Mouse (Mus musculus) hindbrain, embryonic 16.5 days (tissue): Measurements from ENCODE around the gene Otoa. TPM values are rescaled to one million over a fixed set of nuclear protein-coding genes. Genes with fewer than 3 reads are reported as not detected.

Experiments used
- ATAC-seq: fragments of 200-750 bp; cut with Nextera tagmentation; 2 replicates; pipeline ENCODE4 v1.8.0; 2017; ENCODE audit warnings: moderate TSS enrichment, moderate library complexity
- H3K27ac ChIP-seq: fragments of 300-500 bp; sonication (generic); 2 replicates; pipeline ENCODE4 v1.5.1; 2014; ENCODE audit warnings: low read depth, mild to moderate bottlenecking, control low read depth, low read length, moderate library complexity
- H3K27me3 ChIP-seq: fragments of 300-500 bp; sonication (generic); replicated peaks from 2 replicates; pipeline ENCODE4 v1.6.1; 2014; ENCODE audit warnings: low read length; ENCODE audit not compliant: control insufficient read depth, insufficient read depth
- H3K36me3 ChIP-seq: fragments of 300-500 bp; sonication (generic); 2 replicates; pipeline ENCODE4 v1.6.1; 2014; ENCODE audit warnings: mild to moderate bottlenecking, low read length, moderate library complexity, mixed read lengths; ENCODE audit not compliant: control insufficient read depth, insufficient read depth
- H3K4me1 ChIP-seq: fragments of 300-500 bp; sonication (generic); 2 replicates; pipeline ENCODE4 v1.6.1; 2014; ENCODE audit warnings: low read depth, low read length; ENCODE audit not compliant: control insufficient read depth, insufficient read depth
- H3K4me2 ChIP-seq: fragments of 300-500 bp; sonication (generic); 2 replicates; pipeline ENCODE4 v1.6.1; 2014; ENCODE audit warnings: mild to moderate bottlenecking, low read length, control low read depth, moderate library complexity
- H3K4me3 ChIP-seq: fragments of 300-500 bp; sonication (generic); 2 replicates; pipeline ENCODE4 v1.5.1; 2014; ENCODE audit warnings: mild to moderate bottlenecking, low read length, control low read depth, moderate library complexity
- H3K9ac ChIP-seq: fragments of 300-500 bp; sonication (generic); 2 replicates; pipeline ENCODE4 v1.6.1; 2014; ENCODE audit warnings: low read depth, mild to moderate bottlenecking, control low read depth, low read length, moderate library complexity
- H3K9me3 ChIP-seq: fragments of 300-500 bp; sonication (generic); 2 replicates; pipeline ENCODE4 v1.6.1; 2014; ENCODE audit warnings: mild to moderate bottlenecking, low read length, moderate library complexity; ENCODE audit not compliant: control insufficient read depth
- WGBS: fragments of 180-500 bp; shearing (Covaris S2); extraction: QIAGEN DNeasy Blood & Tissue Kit; methylation state at CpG from one replicate; pipeline ENCODE4 v1.1.7; 2014; 5-methylcytosine and 5-hydroxymethylcytosine counted together
- polyA plus RNA-seq: library from polyadenylated mRNA; unstranded; fragments of >200 nt; fragmentation: Nextera tagmentation; extraction: Ambion mirVana; gene quantifications from 2 replicates; pipeline ENCODE4 v1.2.1, GENCODE M21; 2015

The Otoa gene
- 0.20 and 0.29 TPM in 2 replicates for polyA plus RNA-seq

DNA sequence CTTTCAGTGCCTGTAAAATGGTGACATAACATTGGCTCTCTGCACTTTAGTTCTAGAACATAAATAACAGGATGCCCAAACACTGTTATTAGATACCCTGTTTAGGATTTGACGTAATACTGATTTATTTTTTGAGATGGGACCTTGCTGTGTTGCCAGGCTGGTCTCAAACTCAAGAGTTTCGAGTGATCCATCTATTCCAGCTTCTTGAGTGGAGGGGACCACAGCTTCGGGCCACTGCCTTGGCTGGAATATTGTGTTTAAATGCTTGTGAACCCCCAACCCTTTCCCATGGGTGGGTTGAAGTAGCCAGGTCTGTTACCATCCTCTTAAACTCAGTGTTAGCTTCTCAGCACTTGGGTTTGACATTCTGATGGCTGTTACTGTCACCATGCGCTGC lies at the start of gene Otoa:
TSS of gene Otoa (plus strand) at position 301 of the 400 bp plus-strand sequence.
- peaks cover 7% of the 10 kb centered on the region for H3K4me1 ChIP-seq
- no peak within 1 kb of the TSS for H3K27ac ChIP-seq
- H3K27me3 ChIP-seq = no peaks in the 10 kb centered on the region
- H3K9me3 ChIP-seq = no peaks in the 10 kb centered on the region; the same call in 1 of the 2 replicates
- H3K9ac ChIP-seq = no peak within 1 kb of the TSS
- WGBS = 85% methylated on average over 4 of the region's 4 CpGs
- H3K4me2 ChIP-seq = no peak within 1 kb of the TSS
- peaks cover 2% of the 10 kb centered on the region; the same call in 1 of the 2 replicates for H3K36me3 ChIP-seq
- no peak for ATAC-seq
- no peak within 1 kb of the TSS for H3K4me3 ChIP-seq

- no peaks in the 10 kb centered on the region for H3K9me3 ChIP-seq
- peaks cover 2% of the 10 kb centered on the region for H3K27me3 ChIP-seq
- H3K4me3 ChIP-seq = peak within 1 kb of the TSS; percentile 96
- peak within 1 kb of the TSS; percentile 75 for H3K4me2 ChIP-seq
- H3K9ac ChIP-seq = peak within 1 kb of the TSS; percentile 99
- H3K36me3 ChIP-seq = no peaks in the 10 kb centered on the region
- peak within 1 kb of the TSS; percentile 99 for H3K27ac ChIP-seq
- ATAC-seq = peak; percentile 98
- WGBS = 2% methylated on average over 42 of the region's 43 CpGs
- H3K4me1 ChIP-seq = peaks cover 23% of the 10 kb centered on the region
Measured at GRCm38 (mm10) chr7:121033856-121034652, 47.4 kb upstream of the Otoa start, which contains the start of gene Mettl9. Gene Mettl9 (plus strand): TSS chr7:121034445.

- Histone ChIP-seq H3K4me2 (peak overlapping the region; percentile 75), H3K27ac (peak overlapping the region; percentile 99), H3K36me3 (no peaks in the 10 kb centered on the region), H3K9me3 (no peaks in the 10 kb centered on the region), H3K4me3 (peak overlapping the region; percentile 96), H3K27me3 (peaks cover 2% of the 10 kb centered on the region), H3K9ac (peak overlapping the region; percentile 99), H3K4me1 (peaks cover 23% of the 10 kb centered on the region)
- 0% methylated on average over 21 of the region's 63 CpGs for WGBS
- ATAC-seq = no peak; the same call in 1 of the 2 replicates
Measured at GRCm38 (mm10) chr7:121034701-121035141, 46.7 kb upstream of the Otoa start.

- Histone ChIP-seq H3K4me3 (peak overlapping the region; percentile 96), H3K4me2 (peak overlapping the region; percentile 75)
- peak; percentile 46 for ATAC-seq
Measured at GRCm38 (mm10) chr7:121035161-121035721, 46.2 kb upstream of the Otoa start.

GRCm38 (mm10) chr7:121040595-121040994 lies 40.9 kb upstream of the Otoa start:
- Histone ChIP-seq H3K4me2 (no peak overlapping the region), H3K4me3 (no peak overlapping the region), H3K9ac (no peak overlapping the region), H3K4me1 (peaks cover 20% of the 10 kb centered on the region), H3K27me3 (no peaks in the 10 kb centered on the region), H3K36me3 (no peaks in the 10 kb centered on the region), H3K27ac (no peak overlapping the region), H3K9me3 (no peaks in the 10 kb centered on the region)
- whole genome bisulfite sequencing = 94% methylated on average over 4 of the region's 4 CpGs
- ATAC-seq = no peak

More at GRCm38 (mm10) chr7:121035161-121035721, 46.2 kb upstream of the Otoa start:
- H3K27ac ChIP-seq = peak overlapping the region; percentile 99
- H3K4me1 ChIP-seq = peaks cover 23% of the 10 kb centered on the region
- H3K36me3 ChIP-seq = no peaks in the 10 kb centered on the region
- no peaks in the 10 kb centered on the region for H3K9me3 ChIP-seq
- H3K27me3 ChIP-seq = peaks cover 2% of the 10 kb centered on the region
- H3K9ac ChIP-seq = peak overlapping the region; percentile 99
- WGBS = under 1% methylated on average over 19 of the region's 24 CpGs

GRCm38 (mm10) chr7:121041989-121042388 lies 39.5 kb upstream of the Otoa start:
- WGBS = 80% methylated on average over 1 of the region's 1 CpGs

DNA sequence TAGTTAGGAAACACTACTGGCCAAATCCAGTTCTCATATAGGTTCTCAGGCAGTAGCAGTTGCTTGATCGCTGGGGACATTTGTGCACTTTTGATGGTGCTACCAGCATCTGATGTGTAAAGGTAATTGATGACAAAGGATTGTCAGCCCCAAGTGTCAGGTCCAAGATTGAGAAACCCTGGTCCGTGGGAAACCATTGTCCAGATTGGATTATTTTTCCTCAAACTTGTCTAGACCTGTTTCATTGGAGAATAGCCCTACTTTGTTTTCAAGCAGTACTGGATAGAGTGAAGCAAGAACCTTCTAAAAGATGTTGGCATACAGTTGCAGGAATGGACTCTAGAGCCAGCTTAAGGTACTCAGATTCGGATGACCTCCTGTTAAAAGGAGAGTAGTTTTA lies 38.4 kb upstream of the Otoa start:
- no peak overlapping the region for H3K4me3 ChIP-seq
- peaks cover 2% of the 10 kb centered on the region; the same call in 1 of the 2 replicates for H3K4me1 ChIP-seq
- ATAC-seq = no peak
- H3K36me3 ChIP-seq = no peaks in the 10 kb centered on the region
- no peak overlapping the region for H3K9ac ChIP-seq
- no peaks in the 10 kb centered on the region for H3K27me3 ChIP-seq
- H3K9me3 ChIP-seq = no peaks in the 10 kb centered on the region
- 95% methylated on average over 3 of the region's 3 CpGs for WGBS
- H3K4me2 ChIP-seq = no peak overlapping the region
- H3K27ac ChIP-seq = no peak overlapping the region

More at GRCm38 (mm10) chr7:121041989-121042388, 39.5 kb upstream of the Otoa start:
- peaks cover 10% of the 10 kb centered on the region for H3K4me1 ChIP-seq
- H3K9ac ChIP-seq = no peak overlapping the region
- H3K4me3 ChIP-seq = no peak overlapping the region
- H3K36me3 ChIP-seq = no peaks in the 10 kb centered on the region
- H3K4me2 ChIP-seq = no peak overlapping the region
- no peak overlapping the region for H3K27ac ChIP-seq
- no peaks in the 10 kb centered on the region for H3K9me3 ChIP-seq
- ATAC-seq = no peak
- no peaks in the 10 kb centered on the region for H3K27me3 ChIP-seq

GRCm38 (mm10) chr7:121043510-121043909 lies 37.9 kb upstream of the Otoa start:
- H3K9me3 ChIP-seq = no peaks in the 10 kb centered on the region
- 100% methylated on average over 1 of the region's 1 CpGs for WGBS

DNA sequence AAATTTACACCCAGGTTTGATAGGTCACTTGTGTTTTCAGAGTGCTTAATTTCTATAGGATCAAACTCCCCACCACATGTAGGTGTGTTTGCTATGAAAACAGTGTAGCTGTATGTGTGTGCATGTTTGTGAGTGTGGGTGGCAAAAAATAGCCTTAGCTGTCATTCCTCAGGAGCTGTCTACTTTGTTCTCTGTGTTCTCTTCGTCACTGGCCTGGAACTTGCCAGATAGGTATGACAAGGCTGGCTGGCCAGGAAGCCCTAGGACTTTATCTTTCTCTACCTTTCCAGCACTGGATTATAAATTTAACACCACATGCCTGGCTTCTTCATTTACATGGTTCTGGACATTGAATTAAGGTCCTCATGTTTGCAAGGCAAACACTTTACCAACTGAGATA lies 37.2 kb upstream of the Otoa start:
- Histone ChIP-seq H3K36me3 (no peaks in the 10 kb centered on the region), H3K9ac (no peak overlapping the region), H3K27me3 (no peaks in the 10 kb centered on the region), H3K4me2 (no peak overlapping the region), H3K27ac (no peak overlapping the region), H3K9me3 (no peaks in the 10 kb centered on the region), H3K4me3 (no peak overlapping the region), H3K4me1 (no peaks in the 10 kb centered on the region; the same call in 1 of the 2 replicates)
- 83% methylated on average over 1 of the region's 1 CpGs for WGBS
- ATAC-seq = no peak

More at GRCm38 (mm10) chr7:121043510-121043909, 37.9 kb upstream of the Otoa start:
- Histone ChIP-seq H3K4me3 (no peak overlapping the region), H3K9ac (no peak overlapping the region), H3K4me1 (no peaks in the 10 kb centered on the region; the same call in 1 of the 2 replicates), H3K36me3 (no peaks in the 10 kb centered on the region), H3K27me3 (no peaks in the 10 kb centered on the region), H3K27ac (no peak overlapping the region), H3K4me2 (no peak overlapping the region)
- ATAC-seq = no peak
